Mouse (Mus musculus) liver, adult 2 months (tissue): ENCODE measurements around the gene Hist2h2be. TPM values are rescaled to one million over a fixed set of nuclear protein-coding genes. Genes with fewer than 3 reads are reported as not detected.

Source experiments
- DNase-seq: peaks from one replicate; pipeline ENCODE4 v3.0.0-alpha.2; 2011; ENCODE audit warnings: low read depth, low spot score; ENCODE audit errors: extremely low read depth
- H3K27ac ChIP-seq: fragments of 200-500 bp; replicated peaks from 2 replicates; pipeline ENCODE4 v1.5.1; 2012; ENCODE audit warnings: low read depth, mild to moderate bottlenecking, control low read depth, inconsistent platforms, low read length; ENCODE audit not compliant: insufficient read depth
- H3K27me3 ChIP-seq: fragments of 200-500 bp; 2 replicates; pipeline ENCODE4 v1.6.1; 2012; ENCODE audit warnings: mild to moderate bottlenecking, moderate library complexity, low read length, inconsistent platforms; ENCODE audit not compliant: control insufficient read depth, insufficient read depth
- H3K36me3 ChIP-seq: fragments of 200-500 bp; 2 replicates; pipeline ENCODE4 v1.6.1; 2012; ENCODE audit warnings: low read length, inconsistent platforms; ENCODE audit not compliant: control insufficient read depth, insufficient read depth
- H3K4me1 ChIP-seq: fragments of 200-500 bp; 2 replicates; pipeline ENCODE4 v1.6.1; 2011; ENCODE audit warnings: low read length; ENCODE audit not compliant: control insufficient read depth, insufficient read depth
- H3K4me3 ChIP-seq: fragments of 200-500 bp; 2 replicates; pipeline ENCODE4 v1.5.1; 2011; ENCODE audit warnings: low read depth, mild to moderate bottlenecking, control low read depth, low read length, moderate library complexity; ENCODE audit not compliant: insufficient read depth
- H3K79me2 ChIP-seq: fragments of 200-500 bp; 2 replicates; pipeline ENCODE4 v1.6.1; 2012; ENCODE audit warnings: inconsistent platforms, mild to moderate bottlenecking, low read length, moderate library complexity; ENCODE audit not compliant: control insufficient read depth, insufficient read depth
- H3K9ac ChIP-seq: fragments of 200-500 bp; 2 replicates; pipeline ENCODE4 v1.6.1; 2012; ENCODE audit warnings: low read depth, mild to moderate bottlenecking, control low read depth, inconsistent platforms, low read length
- CTCF ChIP-seq: fragments of 200-500 bp; IDR thresholded peaks from 2 replicates; pipeline ENCODE4 v1.5.1; 2011; ENCODE audit warnings: low read depth, low read length, control low read depth
- POLR2A ChIP-seq: fragments of 200-500 bp; IDR thresholded peaks from 2 replicates; pipeline ENCODE4 v1.6.1; 2011; ENCODE audit warnings: low read length, control low read depth; ENCODE audit not compliant: insufficient read depth; ENCODE audit errors: extremely low read depth
- WGBS: fragments of 180-500 bp; shearing (Covaris S2); methylation state at CpG from one replicate; pipeline ENCODE4 v1.1.7; 2018; 5-methylcytosine and 5-hydroxymethylcytosine counted together
- polyA plus RNA-seq: library from polyadenylated mRNA; depleted of rRNA; stranded (reverse); fragments of >200 nt; gene quantifications from 2 replicates; pipeline ENCODE4 v1.2.3, GENCODE M21; 2012
- total RNA-seq: library from RNA; depleted of rRNA; stranded (reverse); fragments of >200 nt; gene quantifications from 2 replicates; pipeline ENCODE4 v1.2.3, GENCODE M21; 2014

Gene Hist2h2be
- total and polyA plus RNA-seq, 2 experiments: 1.4 to 2.9 TPM

DNA sequence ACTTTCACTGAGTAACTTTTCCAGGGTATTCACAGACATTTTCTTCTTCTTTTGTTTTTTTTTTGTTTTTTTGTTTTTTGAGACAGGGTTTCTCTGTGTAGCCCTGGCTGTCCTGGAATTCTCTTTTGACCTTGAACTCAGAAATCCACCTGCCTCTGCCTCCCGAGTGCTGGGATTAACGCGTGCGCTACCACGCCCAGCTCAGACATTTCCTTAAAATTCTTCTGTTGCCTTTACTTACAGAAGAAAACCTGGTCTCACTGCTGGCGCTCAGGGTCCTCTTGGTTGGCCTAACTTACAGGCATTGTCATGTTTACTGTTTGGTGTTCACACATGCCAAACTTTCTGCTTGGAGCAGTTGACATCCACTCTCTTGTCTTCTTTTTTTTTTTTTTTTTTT is 45.7 kb upstream of the Hist2h2be start:
- Histone ChIP-seq H3K27ac (no peak overlapping the region), H3K9ac (no peak overlapping the region), H3K79me2 (peaks cover 9% of the 10 kb centered on the region; the same call in 1 of the 2 replicates), H3K4me3 (no peak overlapping the region), H3K27me3 (no peaks in the 10 kb centered on the region), H3K36me3 (peaks cover 21% of the 10 kb centered on the region), H3K4me1 (peaks cover 10% of the 10 kb centered on the region)
- TF ChIP-seq POLR2A: no peak
- no peak for TF ChIP-seq CTCF
- DNase-seq: no peak
- 92% methylated on average over 6 of the region's 6 CpGs for WGBS

DNA sequence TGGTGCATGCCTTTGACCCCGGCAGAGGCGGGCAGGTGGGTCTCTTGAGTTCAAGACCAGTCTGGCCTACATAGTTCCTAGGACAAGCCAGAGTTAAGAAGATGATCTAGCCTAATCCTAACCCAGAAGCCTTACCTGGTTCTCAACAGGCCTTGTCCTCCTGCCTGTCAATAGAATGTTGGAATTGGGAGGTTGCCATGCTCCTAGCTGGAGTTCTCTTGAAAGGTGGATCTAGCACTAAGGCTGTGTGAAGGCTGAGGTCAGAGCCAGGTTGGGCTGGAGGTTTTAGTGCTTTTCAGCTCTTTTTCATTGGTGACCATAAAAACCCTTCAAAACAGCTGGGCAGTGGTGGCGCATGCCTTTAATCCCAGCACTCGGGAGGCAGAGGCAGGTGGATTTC is 42.5 kb upstream of the Hist2h2be start:
- no peak overlapping the region for H3K9ac ChIP-seq
- TF ChIP-seq CTCF (no peak), POLR2A (no peak)
- peaks cover 21% of the 10 kb centered on the region for H3K36me3 ChIP-seq
- H3K4me3 ChIP-seq: no peak overlapping the region
- no peaks in the 10 kb centered on the region for H3K4me1 ChIP-seq
- H3K27ac ChIP-seq: no peak overlapping the region
- 95% methylated on average over 4 of the region's 4 CpGs for WGBS
- no peaks in the 10 kb centered on the region for H3K79me2 ChIP-seq
- DNase-seq: no peak
- no peaks in the 10 kb centered on the region for H3K27me3 ChIP-seq

DNA sequence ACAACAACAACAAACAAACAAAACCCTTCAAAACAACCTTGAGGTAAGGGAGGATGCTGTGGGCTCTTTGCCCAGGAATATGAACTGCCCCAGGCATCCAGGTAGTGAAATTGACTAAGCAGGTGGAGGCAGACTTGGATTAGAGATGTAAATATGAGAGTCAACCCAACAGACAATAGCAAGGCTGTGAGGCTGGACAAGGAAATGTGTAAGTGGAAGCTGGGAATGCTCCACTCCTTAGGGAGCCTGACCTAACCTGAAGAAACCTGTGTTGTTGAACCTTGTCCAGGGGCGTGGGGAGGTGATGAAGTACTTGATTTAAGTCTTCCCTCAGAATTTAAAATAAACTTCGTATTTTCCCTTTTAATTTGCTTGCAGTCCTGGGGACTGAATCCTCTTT is 42.0 kb upstream of the Hist2h2be start:
- Histone ChIP-seq H3K4me3 (no peak overlapping the region), H3K4me1 (no peaks in the 10 kb centered on the region), H3K9ac (no peak overlapping the region), H3K27ac (no peak overlapping the region), H3K79me2 (no peaks in the 10 kb centered on the region), H3K27me3 (no peaks in the 10 kb centered on the region), H3K36me3 (peaks cover 21% of the 10 kb centered on the region)
- TF ChIP-seq CTCF (no peak), POLR2A (no peak)
- DNase-seq: no peak
- WGBS: 89% methylated on average over 2 of the region's 2 CpGs

DNA sequence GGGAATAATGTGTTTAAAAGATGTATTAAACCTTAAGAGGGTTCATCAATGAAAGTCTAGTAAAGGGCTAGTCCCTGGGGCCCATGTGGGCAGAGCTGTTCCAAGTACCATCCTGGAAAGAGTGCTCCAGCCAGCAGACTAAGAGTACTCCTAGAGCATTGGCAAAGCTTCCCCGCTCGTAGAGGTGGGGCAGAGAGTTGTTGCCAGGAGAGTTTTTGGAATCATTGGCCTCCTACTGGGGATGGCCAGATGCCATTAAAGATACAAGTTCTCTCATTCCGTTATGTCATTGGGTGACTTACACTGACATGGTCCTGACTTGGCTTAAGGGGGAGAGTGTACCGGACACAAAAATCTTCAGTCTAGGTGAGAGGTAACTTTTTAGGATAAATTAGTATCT is 41.4 kb upstream of the Hist2h2be start:
- Histone ChIP-seq H3K36me3 (peaks cover 20% of the 10 kb centered on the region), H3K79me2 (no peaks in the 10 kb centered on the region), H3K27ac (no peak overlapping the region), H3K4me3 (no peak overlapping the region), H3K9ac (no peak overlapping the region), H3K4me1 (no peaks in the 10 kb centered on the region), H3K27me3 (no peaks in the 10 kb centered on the region)
- 35% methylated on average over 4 of the region's 4 CpGs for WGBS
- TF ChIP-seq CTCF (no peak), POLR2A (no peak)
- DNase-seq: peak; percentile 79

DNA sequence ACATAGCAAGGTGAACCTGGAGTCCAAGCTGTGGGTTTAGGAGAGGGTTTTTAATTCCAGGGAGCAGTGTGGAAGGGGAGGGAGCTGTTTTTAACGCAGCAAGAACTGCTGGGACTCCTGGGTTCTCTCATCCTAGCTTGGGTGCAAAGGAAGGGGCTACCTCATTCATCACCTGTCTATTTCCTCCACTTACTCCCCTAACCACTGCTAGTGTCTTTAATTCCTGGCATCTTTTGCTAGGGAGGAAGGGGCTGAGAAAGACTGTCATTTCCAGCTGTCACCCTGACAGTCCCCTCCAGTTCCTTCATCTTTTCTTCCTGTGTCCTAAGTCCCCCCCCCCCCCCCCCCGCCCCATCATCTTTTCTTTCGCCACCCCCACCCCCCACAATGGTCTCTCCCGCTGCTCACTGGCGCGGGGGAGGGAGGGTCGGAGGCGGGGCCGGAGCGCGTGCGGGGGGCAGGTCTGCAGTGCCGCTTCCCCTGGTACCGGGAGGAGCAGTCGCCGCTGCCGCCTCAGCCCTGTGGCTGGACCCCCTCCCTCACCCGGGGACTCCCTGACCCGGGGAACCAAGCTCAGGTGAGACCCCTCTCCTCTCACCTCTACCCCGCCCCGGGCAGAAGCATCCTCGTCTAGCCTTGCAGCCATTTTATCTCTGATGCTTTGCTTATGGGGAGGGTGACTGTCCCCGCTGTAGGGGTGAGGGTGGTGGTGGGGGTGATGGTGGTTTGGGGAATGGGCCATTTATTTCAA is 40.0 kb upstream of the Hist2h2be start, which contains the start of gene Sv2a:
Gene Sv2a, plus strand, starts transcription at position 425 of the 751 bp plus-strand sequence.
- no peaks in the 10 kb centered on the region for H3K27me3 ChIP-seq
- peak within 1 kb of the TSS; percentile 37; the same call in 1 of the 2 replicates for H3K4me3 ChIP-seq
- whole genome bisulfite sequencing: 3% methylated on average over 19 of the region's 23 CpGs
- H3K9ac ChIP-seq: no peak within 1 kb of the TSS
- H3K4me1 ChIP-seq: no peaks in the 10 kb centered on the region
- no peak within 1 kb of the TSS for H3K27ac ChIP-seq
- no peak for DNase-seq
- TF ChIP-seq CTCF (no peak), POLR2A (no peak)
- peaks cover 15% of the 10 kb centered on the region for H3K36me3 ChIP-seq
- H3K79me2 ChIP-seq: no peaks in the 10 kb centered on the region
